Mouse (Mus musculus): ENCODE data around the gene Clps. TPM values are rescaled to one million over a fixed set of nuclear protein-coding genes. Genes with fewer than 3 reads are reported as not detected.

The Clps gene
- total and polyA plus RNA-seq, 3 experiments, result not detected

DNA sequence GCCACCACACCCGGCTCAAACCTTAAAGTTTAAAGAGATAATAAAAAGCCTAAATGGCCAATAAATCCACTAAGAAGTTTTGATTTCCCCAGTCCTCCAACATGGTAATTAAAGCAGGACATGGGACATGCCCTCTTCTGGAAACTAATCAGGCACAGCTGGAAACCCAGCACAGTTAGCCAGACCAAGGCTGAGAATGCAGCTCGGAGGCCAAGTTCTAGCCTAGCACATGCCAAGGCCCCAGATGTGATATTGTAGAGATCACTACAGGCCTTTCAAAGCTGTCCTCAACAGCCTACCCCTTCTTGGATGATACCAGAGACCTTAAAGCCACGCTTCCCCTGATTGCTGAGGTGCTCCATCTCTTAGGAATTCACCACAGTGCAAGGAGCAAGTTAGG is 25.9 kb upstream of the Clps start:
- Histone ChIP-seq H3K9ac (ENCODE audit: control insufficient read depth, low read depth, low read length, poor library complexity, severe bottlenecking) (no peak overlapping the region), H3K36me3 (ENCODE audit: control insufficient read depth in 1 of 2, insufficient read depth in 2 of 2, low read length in 2 of 2) (peaks cover 7 to 23% of the 10 kb centered on the region in 2 experiments), H3K27me3 (ENCODE audit: control insufficient read depth in 1 of 2, insufficient read depth in 2 of 2, low read length in 2 of 2) (no peaks in the 10 kb centered on the region), H3K4me1 (ENCODE audit: control insufficient read depth in 1 of 2, insufficient read depth in 2 of 2, low read length in 2 of 2) (peaks cover 8 to 15% of the 10 kb centered on the region in 2 experiments; a peak in 3 of 4 replicates), H3K27ac (ENCODE audit: control insufficient read depth, low read depth, low read length) (no peak overlapping the region), H3K4me3 (ENCODE audit: control insufficient read depth in 1 of 2, insufficient read depth in 1 of 2, low read depth in 2 of 2, low read length in 2 of 2) (no peak overlapping the region), H3K9me3 (replicated peaks; ENCODE audit: insufficient read depth, low read length) (no peaks in the 10 kb centered on the region), H3K79me2 (ENCODE audit: control insufficient read depth, insufficient read depth, low read length, poor library complexity) (no peaks in the 10 kb centered on the region)
- TF ChIP-seq USF1 (IDR thresholded peaks at IDR 0.05; ENCODE audit: low read depth, low read length) (no peak), TBP (IDR thresholded peaks at IDR 0.05; ENCODE audit: low read depth, low read length) (no peak), RCOR1 (IDR thresholded peaks at IDR 0.05; ENCODE audit: low read depth, low read length) (no peak), ZMIZ1 (IDR thresholded peaks at IDR 0.05; ENCODE audit: low read depth, low read length) (no peak)
- no peak for DNase-seq (ENCODE audit: low read depth, low spot score)

DNA sequence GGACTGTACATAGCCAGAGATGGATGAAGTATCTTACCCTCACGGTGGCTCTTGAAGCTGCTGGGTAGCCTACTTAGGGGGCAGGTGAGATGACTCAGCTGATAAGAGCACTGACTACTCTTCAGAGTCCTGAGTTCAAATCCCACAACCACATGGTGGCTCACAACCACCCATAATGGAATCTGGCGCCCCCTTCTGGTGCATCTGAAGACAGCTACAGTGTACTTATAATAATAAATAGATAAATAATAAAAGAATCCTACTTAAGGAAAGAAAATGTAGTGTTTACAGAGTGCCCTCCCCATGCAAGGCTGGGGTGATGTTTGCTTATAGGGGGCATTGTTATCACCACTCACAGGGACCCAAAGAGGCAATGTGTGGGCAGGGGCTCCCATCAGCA is 20.5 kb upstream of the Clps start:
- H3K27me3 ChIP-seq (ENCODE audit: control insufficient read depth in 1 of 2, insufficient read depth in 2 of 2, low read length in 2 of 2), result no peaks in the 10 kb centered on the region
- H3K4me3 ChIP-seq (ENCODE audit: control insufficient read depth in 1 of 2, insufficient read depth in 1 of 2, low read depth in 2 of 2, low read length in 2 of 2), result no peak overlapping the region
- TF ChIP-seq POLR2A (IDR thresholded peaks at IDR 0.05; ENCODE audit: control insufficient read depth in 1 of 2, insufficient read depth in 1 of 2, low read depth in 1 of 2, low read length in 2 of 2, poor library complexity in 1 of 2) (no peak), CHD2 (IDR thresholded peaks at IDR 0.05; ENCODE audit: low read length) (no peak), RCOR1 (IDR thresholded peaks at IDR 0.05; ENCODE audit: low read depth, low read length) (no peak), USF2 (IDR thresholded peaks at IDR 0.05; ENCODE audit: borderline replicate concordance in 1 of 2, insufficient read depth in 1 of 2, low read depth in 1 of 2, low read length in 2 of 2) (no peak), MAFK (IDR thresholded peaks at IDR 0.05; ENCODE audit: borderline replicate concordance, low read depth, low read length) (no peak), SMC3 (IDR thresholded peaks at IDR 0.05; ENCODE audit: low read depth, low read length) (peak; percentile 18; the same call in 1 of the 2 replicates), BHLHE40 (IDR thresholded peaks at IDR 0.05; ENCODE audit: borderline replicate concordance, low read depth, low read length) (no peak), CTCF (IDR thresholded peaks at IDR 0.05 in 2 of 3, conservative IDR thresholded peaks at IDR 0.05 in 1 of 3; ENCODE audit: control insufficient read depth in 1 of 3, insufficient read depth in 1 of 3, low read depth in 2 of 3, low read length in 3 of 3, poor library complexity in 1 of 3, severe bottlenecking in 1 of 3) (peak; percentile 12 to 50 (median 38); a peak in 5 of 6 replicates), ETS1 (IDR thresholded peaks at IDR 0.05; ENCODE audit: low read depth, low read length) (no peak)
- no peak for DNase-seq (ENCODE audit: low read depth, low spot score)
- no peaks in the 10 kb centered on the region for H3K36me3 ChIP-seq (ENCODE audit: control insufficient read depth in 1 of 2, insufficient read depth in 2 of 2, low read length in 2 of 2)
- no peaks in the 10 kb centered on the region for H3K79me2 ChIP-seq (ENCODE audit: control insufficient read depth, insufficient read depth, low read length, poor library complexity)
- 0 out of 4 replicates have a peak, but pooled peaks cover 0 to 6% of the 10 kb centered on the region in 2 experiments for H3K4me1 ChIP-seq (ENCODE audit: control insufficient read depth in 1 of 2, insufficient read depth in 2 of 2, low read length in 2 of 2)
- H3K9ac ChIP-seq (ENCODE audit: control insufficient read depth, low read depth, low read length, poor library complexity, severe bottlenecking), result no peak overlapping the region
- H3K9me3 ChIP-seq (replicated peaks; ENCODE audit: insufficient read depth, low read length), result no peaks in the 10 kb centered on the region
- H3K27ac ChIP-seq (ENCODE audit: control insufficient read depth, low read depth, low read length), result no peak overlapping the region

DNA sequence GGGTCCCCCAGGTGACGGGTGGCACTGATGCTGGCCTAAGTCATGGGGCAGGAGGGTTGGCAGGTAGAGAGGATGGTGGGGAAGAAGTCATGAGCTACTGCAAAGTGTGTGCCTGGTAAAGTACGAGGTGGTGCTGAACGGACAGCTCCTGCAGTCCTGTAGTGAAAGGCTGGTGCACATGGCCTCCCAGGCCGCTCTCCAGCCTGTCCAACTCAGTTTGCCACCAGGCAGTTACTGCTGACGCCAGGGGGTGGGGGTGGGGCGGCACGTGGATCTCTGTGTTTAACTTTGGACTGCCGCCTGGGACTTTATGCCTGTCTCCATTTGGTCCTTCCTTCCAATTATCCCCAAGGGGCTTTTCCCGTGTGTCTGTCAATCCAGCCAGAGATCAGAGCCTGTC is 19.8 kb upstream of the Clps start:
- no peak overlapping the region for H3K9ac ChIP-seq (ENCODE audit: control insufficient read depth, low read depth, low read length, poor library complexity, severe bottlenecking)
- no peak overlapping the region for H3K4me3 ChIP-seq (ENCODE audit: control insufficient read depth in 1 of 2, insufficient read depth in 1 of 2, low read depth in 2 of 2, low read length in 2 of 2)
- TF ChIP-seq GABPA (IDR thresholded peaks at IDR 0.05; ENCODE audit: low read depth, low read length) (no peak), MAX (IDR thresholded peaks at IDR 0.05; ENCODE audit: low read length) (peak; percentile 90), SIN3A (IDR thresholded peaks at IDR 0.05; ENCODE audit: low read length) (peak; percentile 97), MXI1 (IDR thresholded peaks at IDR 0.05; ENCODE audit: low read depth, low read length) (peak; percentile 99), NRF1 (IDR thresholded peaks at IDR 0.05; ENCODE audit: insufficient read depth, low read depth, low read length, poor library complexity, severe bottlenecking) (no peak), SMC3 (IDR thresholded peaks at IDR 0.05; ENCODE audit: low read depth, low read length) (no peak), RCOR1 (IDR thresholded peaks at IDR 0.05; ENCODE audit: low read depth, low read length) (no peak), ZC3H11A (IDR thresholded peaks at IDR 0.05; ENCODE audit: low read depth, low read length) (no peak), MYC (IDR thresholded peaks at IDR 0.05; ENCODE audit: low read depth, low read length) (peak; percentile 52; the same call in 1 of the 2 replicates)
- no peaks in the 10 kb centered on the region for H3K27me3 ChIP-seq (ENCODE audit: control insufficient read depth in 1 of 2, insufficient read depth in 2 of 2, low read length in 2 of 2)
- H3K4me1 ChIP-seq (ENCODE audit: control insufficient read depth in 1 of 2, insufficient read depth in 2 of 2, low read length in 2 of 2), result 0 out of 4 replicates have a peak, but pooled peaks cover 0 to 4% of the 10 kb centered on the region in 2 experiments
- no peaks in the 10 kb centered on the region for H3K36me3 ChIP-seq (ENCODE audit: control insufficient read depth in 1 of 2, insufficient read depth in 2 of 2, low read length in 2 of 2)
- H3K9me3 ChIP-seq (replicated peaks; ENCODE audit: insufficient read depth, low read length), result no peaks in the 10 kb centered on the region
- DNase-seq (ENCODE audit: low read depth, low spot score), result peak; percentile 86
- no peak overlapping the region for H3K27ac ChIP-seq (ENCODE audit: control insufficient read depth, low read depth, low read length)
- no peaks in the 10 kb centered on the region for H3K79me2 ChIP-seq (ENCODE audit: control insufficient read depth, insufficient read depth, low read length, poor library complexity)
